Mouse (Mus musculus) monocyte, adult 2 months (primary cell): ENCODE data around the gene Lnx1.

ENCODE experiments used
- DNase-seq, 2 experiments: peaks; one replicate each; pipeline ENCODE4 v3.0.0; 2022; ENCODE audit warnings: low spot score in 2 of 2, low read depth in 1 of 2

The Lnx1 gene

GRCm38 (mm10) chr5:74606213-74606612 is 96.5 kb downstream of the Lnx1 start:
- no peak for DNase-seq

- DNase-seq = no peak
Observed at GRCm38 (mm10) chr5:74603306-74603705, 99.4 kb downstream of the Lnx1 start.

GRCm38 (mm10) chr5:74602371-74602770 is 100.3 kb downstream of the Lnx1 start:
- no peak for DNase-seq

- no peak for DNase-seq
Observed at GRCm38 (mm10) chr5:74601965-74602364, 100.7 kb downstream of the Lnx1 start.

GRCm38 (mm10) chr5:74601171-74601570 is 101.5 kb downstream of the Lnx1 start:
- no peak for DNase-seq

GRCm38 (mm10) chr5:74600010-74600409 is 102.7 kb downstream of the Lnx1 start:
- no peak for DNase-seq

GRCm38 (mm10) chr5:74593147-74593546 is 109.6 kb downstream of the Lnx1 start:
- DNase-seq = no peak

- no peak for DNase-seq
Observed at GRCm38 (mm10) chr5:74591413-74591812, 111.3 kb downstream of the Lnx1 start.

- no peak for DNase-seq
Observed at GRCm38 (mm10) chr5:74589133-74589532, 113.6 kb downstream of the Lnx1 start.

GRCm38 (mm10) chr5:74571767-74572166 is 130.9 kb downstream of the Lnx1 start:
- DNase-seq = no peak

- no peak for DNase-seq
Observed at GRCm38 (mm10) chr5:74561151-74561550, 141.6 kb downstream of the Lnx1 start.

GRCm38 (mm10) chr5:74549566-74549965 is 153.1 kb downstream of the Lnx1 start:
- no peak for DNase-seq

GRCm38 (mm10) chr5:74545606-74546005 is 157.1 kb downstream of the Lnx1 start:
- DNase-seq = no peak
